Mouse (Mus musculus): ENCODE results near the gene Krtap4-8. TPM values are rescaled to one million over a fixed set of nuclear protein-coding genes. Genes with fewer than 3 reads are reported as not detected.

Krtap4-8 gene
- not detected in 2 replicates for polyA plus RNA-seq (2015; fragmentation: Nextera tagmentation; extraction: Ambion mirVana)

DNA sequence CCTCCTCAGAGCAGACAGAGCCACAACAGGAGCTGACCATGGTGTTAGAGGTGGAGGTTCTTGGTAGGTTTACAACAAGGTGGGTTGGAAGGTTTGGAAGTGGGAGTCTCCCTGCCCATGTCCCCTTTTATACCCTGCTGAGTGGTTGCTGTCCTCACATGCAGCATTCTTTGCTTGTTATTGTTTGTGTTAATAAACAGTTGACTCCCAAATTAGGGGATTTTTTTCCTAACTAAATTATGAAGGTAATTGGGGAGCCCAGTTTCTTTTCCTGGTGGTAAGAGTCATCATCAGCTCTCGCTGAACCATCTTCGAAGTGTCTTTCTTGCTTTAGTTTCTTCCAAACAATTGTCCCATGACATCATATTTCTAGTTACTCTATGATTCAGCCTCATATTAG, at the start of gene Krtap4-8:
Krtap4-8 (minus strand) TSS at position 101 of the 400 bp plus-strand sequence.

DNA sequence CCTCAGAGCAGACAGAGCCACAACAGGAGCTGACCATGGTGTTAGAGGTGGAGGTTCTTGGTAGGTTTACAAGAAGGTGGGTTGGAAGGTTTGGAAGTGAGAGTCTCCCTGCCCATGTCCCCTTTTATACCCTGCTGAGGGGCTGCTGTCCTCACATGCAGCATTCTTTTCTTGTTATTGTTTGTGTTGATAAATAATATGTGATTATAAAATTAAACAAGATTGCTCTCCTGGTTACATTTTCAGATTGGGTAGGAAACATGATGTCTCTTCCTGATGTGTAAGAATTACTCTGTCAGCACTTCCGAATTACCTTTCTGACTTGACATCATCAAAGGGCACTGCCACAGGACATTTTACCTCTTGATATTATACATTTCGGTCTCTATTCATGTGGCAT, 35.1 kb upstream of the Krtap4-8 start, which contains the start of gene Gm11564:
Gm11564 (minus strand) TSS at position 101 of the 400 bp plus-strand sequence.

DNA sequence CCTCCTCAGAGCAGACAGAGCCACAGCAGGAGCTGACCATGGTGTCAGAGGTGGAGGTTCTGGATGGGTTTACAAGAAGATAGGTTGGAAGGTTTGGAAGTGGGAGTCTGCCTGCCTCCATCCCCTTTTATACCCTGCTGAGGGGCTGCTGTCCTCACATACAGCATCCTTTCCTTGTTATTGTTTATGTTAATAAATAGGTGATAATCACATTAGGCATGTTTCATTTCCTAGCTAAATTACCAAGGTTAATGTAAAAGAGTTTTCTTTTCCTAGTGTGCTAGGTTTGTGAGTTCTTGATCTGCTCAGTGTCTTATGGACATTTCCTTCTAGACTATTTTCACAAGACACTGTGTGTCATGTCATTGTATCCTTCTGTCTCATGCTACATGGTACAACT, 29.3 kb upstream of the Krtap4-8 start, which contains the start of gene Krtap4-13:
Krtap4-13 (minus strand) TSS at position 101 of the 400 bp plus-strand sequence.

DNA sequence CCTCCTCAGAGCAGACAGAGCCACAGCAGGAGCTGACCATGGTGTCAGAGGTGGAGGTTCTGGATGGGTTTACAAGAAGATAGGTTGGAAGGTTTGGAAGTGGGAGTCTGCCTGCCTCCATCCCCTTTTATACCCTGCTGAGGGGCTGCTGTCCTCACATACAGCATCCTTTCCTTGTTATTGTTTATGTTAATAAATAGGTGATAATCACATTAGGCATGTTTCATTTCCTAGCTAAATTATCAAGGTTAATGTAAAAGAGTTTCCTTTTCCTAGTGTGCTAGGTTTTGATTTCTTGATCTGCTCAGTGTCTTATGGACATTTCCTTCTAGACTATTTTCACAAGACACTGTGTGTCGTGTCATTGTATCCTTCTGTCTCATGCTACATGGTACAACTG, 23.8 kb upstream of the Krtap4-8 start, which contains the start of gene Gm11554:
Gm11554 (minus strand) TSS at position 101 of the 400 bp plus-strand sequence.

DNA sequence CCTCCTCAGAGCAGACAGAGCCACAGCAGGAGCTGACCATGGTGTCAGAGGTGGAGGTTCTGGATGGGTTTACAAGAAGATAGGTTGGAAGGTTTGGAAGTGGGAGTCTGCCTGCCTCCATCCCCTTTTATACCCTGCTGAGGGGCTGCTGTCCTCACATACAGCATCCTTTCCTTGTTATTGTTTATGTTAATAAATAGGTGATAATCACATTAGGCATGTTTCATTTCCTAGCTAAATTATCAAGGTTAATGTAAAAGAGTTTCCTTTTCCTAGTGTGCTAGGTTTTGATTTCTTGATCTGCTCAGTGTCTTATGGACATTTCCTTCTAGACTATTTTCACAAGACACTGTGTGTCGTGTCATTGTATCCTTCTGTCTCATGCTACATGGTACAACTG, 18.3 kb upstream of the Krtap4-8 start, which contains the start of gene Gm11569:
Gm11569 (minus strand) TSS at position 101 of the 400 bp plus-strand sequence.

DNA sequence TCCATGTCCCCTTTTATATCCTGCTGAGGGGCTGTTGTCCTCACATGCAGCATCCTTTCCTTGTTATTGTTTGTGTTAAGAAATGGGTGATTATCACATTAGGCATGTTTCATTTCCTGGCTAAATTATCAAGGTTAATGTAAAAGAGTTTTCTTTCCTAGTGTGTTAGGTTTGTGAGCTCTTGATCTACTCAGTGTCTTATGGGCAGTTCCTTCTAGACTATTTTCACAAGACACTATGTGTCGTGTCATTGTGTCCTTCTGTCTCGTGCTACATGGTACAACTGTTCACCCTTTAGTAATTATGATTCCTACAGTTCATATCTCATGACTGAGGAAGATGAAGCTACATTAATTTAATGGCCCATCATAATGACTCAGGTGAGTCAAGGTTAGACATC, 12.9 kb upstream of the Krtap4-8 start, which contains the start of gene Gm11596:
Gm11596 (minus strand) TSS at position 101 of the 400 bp plus-strand sequence.

DNA sequence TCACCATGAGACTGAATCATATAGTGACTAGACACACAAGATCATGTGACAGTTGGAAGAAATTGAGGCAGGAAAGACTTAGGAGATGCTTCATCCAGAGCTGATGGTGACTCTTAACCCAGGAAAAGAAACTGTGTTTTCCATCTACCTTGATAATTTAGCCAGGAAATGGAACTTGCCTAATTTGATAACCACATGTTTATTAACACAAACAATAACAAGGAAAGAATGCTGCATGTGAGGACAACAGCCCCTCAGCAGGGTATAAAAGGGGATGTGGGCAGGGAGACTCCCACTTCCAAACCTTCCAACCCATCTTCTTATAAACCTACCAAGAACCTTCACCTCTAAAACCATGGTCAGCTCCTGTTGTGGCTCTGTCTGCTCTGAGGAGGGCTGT, 4.4 kb upstream of the Krtap4-8 start, which contains the start of gene Krtap4-9:
Krtap4-9 (plus strand) TSS at position 301 of the 400 bp plus-strand sequence.

DNA sequence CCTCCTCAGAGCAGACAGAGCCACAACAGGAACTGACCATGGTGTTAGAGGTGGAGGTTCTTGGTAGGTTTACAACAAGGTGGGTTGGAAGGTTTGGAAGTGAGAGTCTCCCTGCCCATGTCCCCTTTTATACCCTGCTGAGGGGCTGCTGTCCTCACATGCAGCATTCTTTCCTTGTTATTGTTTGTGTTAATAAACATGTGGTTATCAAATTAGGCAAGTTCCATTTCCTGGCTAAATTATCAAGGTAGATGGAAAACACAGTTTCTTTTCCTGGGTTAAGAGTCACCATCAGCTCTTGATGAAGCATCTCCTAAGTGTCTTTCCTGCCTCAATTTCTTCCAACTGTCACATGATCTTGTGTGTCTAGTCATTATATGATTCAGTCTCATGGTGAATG, 7.7 kb downstream of the Krtap4-8 start, which contains the start of gene Gm11595:
Gm11595 (minus strand) TSS at position 101 of the 400 bp plus-strand sequence.

DNA sequence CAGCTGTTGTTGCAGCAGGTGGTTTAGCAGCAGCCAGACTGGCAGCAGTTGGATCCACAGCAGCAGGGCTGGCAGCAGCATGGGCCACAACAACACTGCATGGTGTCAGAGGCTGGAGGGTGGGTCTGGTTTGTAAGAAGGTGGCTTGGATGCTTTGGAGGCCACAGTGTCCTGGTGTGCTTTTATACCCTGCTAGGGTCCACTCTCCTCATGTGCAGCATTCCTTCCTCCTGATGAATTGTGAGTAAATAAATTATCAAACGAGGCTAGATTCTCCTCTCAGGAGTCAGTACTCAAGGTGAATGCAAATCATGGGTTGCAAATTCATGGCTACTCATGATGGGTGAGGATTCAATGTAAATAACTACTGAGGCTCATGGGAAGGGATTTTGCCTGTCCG, 46.3 kb downstream of the Krtap4-8 start, which contains the start of gene Gm14180:
Gm14180 (minus strand) TSS at position 101 of the 400 bp plus-strand sequence.

Other genes with a start within 250 kb of the Krtap4-8 start
- gene Krt40, start 237.5 kb downstream of the Krtap4-8 start, polyA plus RNA-seq (2015; fragmentation: Nextera tagmentation; extraction: Ambion mirVana): not detected in 2 replicates
- gene Krtap3-3, start 229.8 kb downstream of the Krtap4-8 start, polyA plus RNA-seq (2015; fragmentation: Nextera tagmentation; extraction: Ambion mirVana): not detected in 2 replicates
- not detected in 2 replicates for gene Krtap3-2, start 223.9 kb downstream of the Krtap4-8 start, polyA plus RNA-seq (2015; fragmentation: Nextera tagmentation; extraction: Ambion mirVana)
- not detected in 2 replicates for gene Gm11939, start 221.2 kb downstream of the Krtap4-8 start, polyA plus RNA-seq (2015; fragmentation: Nextera tagmentation; extraction: Ambion mirVana)
- gene Krtap3-1, start 214.1 kb downstream of the Krtap4-8 start, polyA plus RNA-seq (2015; fragmentation: Nextera tagmentation; extraction: Ambion mirVana): not detected in 2 replicates
- gene Krtap1-5, start 199.7 kb downstream of the Krtap4-8 start, polyA plus RNA-seq (2015; fragmentation: Nextera tagmentation; extraction: Ambion mirVana): not detected in 2 replicates
- not detected in 2 replicates for gene Krtap1-4, start 197.1 kb downstream of the Krtap4-8 start, polyA plus RNA-seq (2015; fragmentation: Nextera tagmentation; extraction: Ambion mirVana)
- not detected in 2 replicates for gene Krtap1-3, start 189.4 kb downstream of the Krtap4-8 start, polyA plus RNA-seq (2015; fragmentation: Nextera tagmentation; extraction: Ambion mirVana)
- not detected in 2 replicates for gene Krtap9-3, start 182.6 kb downstream of the Krtap4-8 start, polyA plus RNA-seq (2015; fragmentation: Nextera tagmentation; extraction: Ambion mirVana)
- not detected in 2 replicates for gene Gm11938, start 177.4 kb downstream of the Krtap4-8 start, polyA plus RNA-seq (2015; fragmentation: Nextera tagmentation; extraction: Ambion mirVana)
- gene Gm11937, start 170.5 kb downstream of the Krtap4-8 start, polyA plus RNA-seq (2015; fragmentation: Nextera tagmentation; extraction: Ambion mirVana): not detected in 2 replicates
- gene Krtap2-4, start 165.9 kb downstream of the Krtap4-8 start, polyA plus RNA-seq (2015; fragmentation: Nextera tagmentation; extraction: Ambion mirVana): not detected in 2 replicates
- gene Gm11562, start 160.3 kb downstream of the Krtap4-8 start, polyA plus RNA-seq (2015; fragmentation: Nextera tagmentation; extraction: Ambion mirVana): not detected in 2 replicates
- gene Krtap4-1, start 152.5 kb downstream of the Krtap4-8 start, polyA plus RNA-seq (2015; fragmentation: Nextera tagmentation; extraction: Ambion mirVana): not detected in 2 replicates
- not detected in 2 replicates for gene Krtap4-2, start 145.6 kb downstream of the Krtap4-8 start, polyA plus RNA-seq (2015; fragmentation: Nextera tagmentation; extraction: Ambion mirVana)
- not detected in 2 replicates for gene Krtap4-7, start 136.6 kb downstream of the Krtap4-8 start, polyA plus RNA-seq (2015; fragmentation: Nextera tagmentation; extraction: Ambion mirVana)
- not detected in 2 replicates for gene Gm11555, start 130.5 kb downstream of the Krtap4-8 start, polyA plus RNA-seq (2015; fragmentation: Nextera tagmentation; extraction: Ambion mirVana)
- gene Gm11563, start 121.7 kb downstream of the Krtap4-8 start, polyA plus RNA-seq (2015; fragmentation: Nextera tagmentation; extraction: Ambion mirVana): not detected in 2 replicates
- not detected in 2 replicates for gene Krtap4-6, start 114.7 kb downstream of the Krtap4-8 start, polyA plus RNA-seq (2015; fragmentation: Nextera tagmentation; extraction: Ambion mirVana)
- gene Gm14190, start 90.0 kb downstream of the Krtap4-8 start, polyA plus RNA-seq (2015; fragmentation: Nextera tagmentation; extraction: Ambion mirVana): not detected in 2 replicates
- gene Gm14180, start 46.4 kb downstream of the Krtap4-8 start, polyA plus RNA-seq (2015; fragmentation: Nextera tagmentation; extraction: Ambion mirVana): not detected in 2 replicates
- gene Gm11595, start 7.8 kb downstream of the Krtap4-8 start, polyA plus RNA-seq (2015; fragmentation: Nextera tagmentation; extraction: Ambion mirVana): not detected in 2 replicates
- gene Krtap4-9, start 4.5 kb upstream of the Krtap4-8 start, polyA plus RNA-seq (2015; fragmentation: Nextera tagmentation; extraction: Ambion mirVana): not detected in 2 replicates
- not detected in 2 replicates for gene Gm11596, start 12.8 kb upstream of the Krtap4-8 start, polyA plus RNA-seq (2015; fragmentation: Nextera tagmentation; extraction: Ambion mirVana)
- gene Gm11569, start 18.2 kb upstream of the Krtap4-8 start, polyA plus RNA-seq (2015; fragmentation: Nextera tagmentation; extraction: Ambion mirVana): not detected in 2 replicates
- gene Gm11554, start 23.7 kb upstream of the Krtap4-8 start, polyA plus RNA-seq (2015; fragmentation: Nextera tagmentation; extraction: Ambion mirVana): not detected in 2 replicates
- gene Krtap4-13, start 29.2 kb upstream of the Krtap4-8 start, polyA plus RNA-seq (2015; fragmentation: Nextera tagmentation; extraction: Ambion mirVana): not detected in 2 replicates
- gene Gm11564, start 35.0 kb upstream of the Krtap4-8 start, polyA plus RNA-seq (2015; fragmentation: Nextera tagmentation; extraction: Ambion mirVana): not detected in 2 replicates
- not detected in 2 replicates for gene 2300003K06Rik, start 57.4 kb upstream of the Krtap4-8 start, polyA plus RNA-seq (2015; fragmentation: Nextera tagmentation; extraction: Ambion mirVana)
- gene Krtap4-16, start 70.9 kb upstream of the Krtap4-8 start, polyA plus RNA-seq (2015; fragmentation: Nextera tagmentation; extraction: Ambion mirVana): not detected in 2 replicates
- gene Gm11568, start 77.2 kb upstream of the Krtap4-8 start, polyA plus RNA-seq (2015; fragmentation: Nextera tagmentation; extraction: Ambion mirVana): not detected in 2 replicates
- not detected in 2 replicates for gene Gm11559, start 83.8 kb upstream of the Krtap4-8 start, polyA plus RNA-seq (2015; fragmentation: Nextera tagmentation; extraction: Ambion mirVana)
- gene Krtap9-1, start 92.7 kb upstream of the Krtap4-8 start, polyA plus RNA-seq (2015; fragmentation: Nextera tagmentation; extraction: Ambion mirVana): not detected in 2 replicates
- gene Gm11567, start 98.5 kb upstream of the Krtap4-8 start, polyA plus RNA-seq (2015; fragmentation: Nextera tagmentation; extraction: Ambion mirVana): not detected in 2 replicates
- gene Krtap31-1, start 127.2 kb upstream of the Krtap4-8 start, polyA plus RNA-seq (2015; fragmentation: Nextera tagmentation; extraction: Ambion mirVana): not detected in 2 replicates
- gene Gm11565, start 134.0 kb upstream of the Krtap4-8 start, polyA plus RNA-seq (2015; fragmentation: Nextera tagmentation; extraction: Ambion mirVana): not detected in 2 replicates
- not detected in 2 replicates for gene Krtap31-2, start 155.6 kb upstream of the Krtap4-8 start, polyA plus RNA-seq (2015; fragmentation: Nextera tagmentation; extraction: Ambion mirVana)
- gene Krtap9-5, start 167.8 kb upstream of the Krtap4-8 start, polyA plus RNA-seq (2015; fragmentation: Nextera tagmentation; extraction: Ambion mirVana): not detected in 2 replicates
- gene Krtap29-1, start 198.3 kb upstream of the Krtap4-8 start, polyA plus RNA-seq (2015; fragmentation: Nextera tagmentation; extraction: Ambion mirVana): not detected in 2 replicates
- not detected in 2 replicates for gene Krtap16-1, start 205.9 kb upstream of the Krtap4-8 start, polyA plus RNA-seq (2015; fragmentation: Nextera tagmentation; extraction: Ambion mirVana)
- not detected in 2 replicates for gene Krtap17-1, start 213.3 kb upstream of the Krtap4-8 start, polyA plus RNA-seq (2015; fragmentation: Nextera tagmentation; extraction: Ambion mirVana)
- not detected in 2 replicates for gene Krt33a, start 235.5 kb upstream of the Krtap4-8 start, polyA plus RNA-seq (2015; fragmentation: Nextera tagmentation; extraction: Ambion mirVana)
- gene Krt33b, start 249.2 kb upstream of the Krtap4-8 start, polyA plus RNA-seq (2015; fragmentation: Nextera tagmentation; extraction: Ambion mirVana): not detected in 2 replicates

Measured in spleen, postnatal 0 days (tissue).